Mouse (Mus musculus): Measurements from ENCODE around the gene Ak2.

- TF ChIP-seq POLR2A (IDR thresholded peaks at IDR 0.05; ENCODE audit: control insufficient read depth, extremely low read depth, insufficient read depth, low read length, poor library complexity) = no peak
- no peak for TF ChIP-seq CTCF (IDR thresholded peaks at IDR 0.05; ENCODE audit: borderline replicate concordance, control insufficient read depth, extremely low read depth, insufficient read depth, low read length, poor library complexity)
Measured at GRCm38 (mm10) chr4:128976577-128976976, 15.2 kb upstream of the Ak2 start.
